11 mouse cellular contexts compared by ENCODE assay signal in genomic region chr1:189703156-189703555, GRCm38 (mm10). TPM values are rescaled to one million over a fixed set of nuclear protein-coding genes. Genes with fewer than 3 reads are reported as not detected.
DNase-seq lines count a peak whose midpoint lies in the region; ATAC-seq and TF ChIP-seq lines count a peak whose summit lies in the region.
"Had no signal": no experiment of that assay in that cellular context is flagged by ENCODE, and none has a peak within 500 bp of the region (broad histone marks: within the 10 kb centered on the region; RNA-seq: fewer than 3 reads in every experiment).

No protein-coding gene starts in this region.

- POLR2A ChIA-PET in Patski (lab: Charles Lee) = interaction anchor here (0.6 kb wide), 1 partner anchor 70 kb away, joined by 3 read pairs; no protein-coding TSS in a partner anchor

- 42% methylated on average over 7 of the region's 7 CpGs for WGBS in kidney, embryonic 16.5 days
- 48% methylated on average over 7 of the region's 7 CpGs for WGBS in forebrain, embryonic 10.5 days

- no peak overlapping the region for H3K4me3 ChIP-seq in kidney, embryonic 16.5 days (ENCODE audit: low read length)
- no peak overlapping the region for H3K4me3 ChIP-seq in forebrain, embryonic 10.5 days
- H3K4me3 ChIP-seq: limb, embryonic 10.5 days had no signal

- H3K36me3 ChIP-seq in kidney, embryonic 16.5 days (ENCODE audit: insufficient read depth, low read length) = no peaks in the 10 kb centered on the region
- no peaks in the 10 kb centered on the region for H3K36me3 ChIP-seq in forebrain, embryonic 10.5 days (replicated peaks)
- H3K36me3 ChIP-seq: limb, embryonic 10.5 days had no signal

- peaks cover 29% of the 10 kb centered on the region for H3K4me1 ChIP-seq in kidney, embryonic 16.5 days (ENCODE audit: insufficient read depth, low read length)
- peaks cover 12% of the 10 kb centered on the region for H3K4me1 ChIP-seq in forebrain, embryonic 10.5 days

- no peaks in the 10 kb centered on the region for H3K9me3 ChIP-seq in kidney, embryonic 16.5 days (ENCODE audit: low read length)
- H3K9me3 ChIP-seq in forebrain, embryonic 10.5 days = no peaks in the 10 kb centered on the region
- H3K9me3 ChIP-seq: limb, embryonic 10.5 days had no signal

- ATAC-seq in kidney, embryonic 16.5 days (ENCODE audit: low FRiP score, low TSS enrichment) = no peak
- ATAC-seq in Patski = no peak
- ATAC-seq in neutrophil, adult 5-6 weeks (ENCODE audit: extremely low read depth, insufficient number of reproducible peaks, low FRiP score, poor library complexity, severe bottlenecking) = peak; percentile 57; the same call in 1 of the 2 replicates

- in situ Hi-C loops in Patski (cut with MboI; ENCODE audit: low pct_unique_long_range_greater_than_20kb) = no loop called here

- H3K9ac ChIP-seq in kidney, embryonic 16.5 days (replicated peaks; ENCODE audit: low read length) = no peak overlapping the region

- H3K27me3 ChIP-seq in kidney, embryonic 16.5 days (ENCODE audit: insufficient read depth, low read length) = no peaks in the 10 kb centered on the region
- H3K27me3 ChIP-seq in Patski = no peaks in the 10 kb centered on the region
- peaks cover 14% of the 10 kb centered on the region for H3K27me3 ChIP-seq in forebrain, embryonic 10.5 days (ENCODE audit: poor library complexity, severe bottlenecking)

- H3K4me2 ChIP-seq in kidney, embryonic 16.5 days (replicated peaks; ENCODE audit: low read depth, low read length) = no peak overlapping the region
- H3K4me2 ChIP-seq: heart, embryonic 11.5 days had no signal

- TF ChIP-seq CTCF in Patski (IDR thresholded peaks at IDR 0.05) = peak; percentile 69

- no peak overlapping the region for H3K27ac ChIP-seq in kidney, embryonic 16.5 days (ENCODE audit: low read length)
- no peak overlapping the region for H3K27ac ChIP-seq in forebrain, embryonic 10.5 days
- H3K27ac ChIP-seq: limb, embryonic 10.5 days had no signal

- CTCF ChIA-PET in Patski (lab: Charles Lee) = interaction anchor here (1.0 to 3.3 kb wide), 5 partner anchors 24 to 177 kb away, joined by 3 to 10 read pairs (median 5); partner anchors contain the start of gene Ptpn14

- DNase-seq in kidney, postnatal 14 days = peak; percentile 34
- DNase-seq in B cell, adult 2 months = peak; percentile 37 to 51
- DNase-seq in Patski (ENCODE audit: low read depth, low spot score) = no peak
- DNase-seq in yolk sac, embryonic 10.5 days (ENCODE audit: low spot score) = no peak
- DNase-seq in forebrain, embryonic 10.5 days (ENCODE audit: extremely low spot score, low spot score) = no peak
- no peak for DNase-seq in adrenal gland, adult 18-20 months (ENCODE audit: low spot score in 2 of 2)
- DNase-seq: cerebellum, adult 11-12 months had no signal

RNA-seq across cellular contexts. Expression of gene Cenpf, which starts 15.3 kb away (rescaled TPM):
- 65.4 and 87.1 TPM in 2 replicates for polyA plus RNA-seq in kidney, embryonic 16.5 days (2015; fragmentation: Nextera tagmentation; extraction: Ambion mirVana)
- 26.1 TPM for polyA plus RNA-seq in Patski (2021)
- 0.12 and 0.23 TPM in 2 replicates for total RNA-seq in neutrophil, adult 5-6 weeks (2017)
- 131 and 136 TPM in 2 replicates for polyA plus RNA-seq in forebrain, embryonic 10.5 days (2016; fragmentation: Nextera tagmentation; extraction: Ambion mirVana)
- 1 to 10 TPM in 1 of 2 experiments, under 1 TPM in 1; 0.86 to 1.4 TPM for total RNA-seq in adrenal gland, adult 18-20 months (2021)

RNA-seq across cellular contexts. Expression of gene Ptpn14, which starts 24.9 kb away (rescaled TPM):
- polyA plus RNA-seq in kidney, embryonic 16.5 days (2015; fragmentation: Nextera tagmentation; extraction: Ambion mirVana) = 16.1 and 17.0 TPM in 2 replicates
- 56.8 TPM for polyA plus RNA-seq in Patski (2021)
- total RNA-seq in neutrophil, adult 5-6 weeks (2017) = 1.3 and 1.5 TPM in 2 replicates
- polyA plus RNA-seq in forebrain, embryonic 10.5 days (2016; fragmentation: Nextera tagmentation; extraction: Ambion mirVana) = 4.9 and 5.6 TPM in 2 replicates
- 10 to 100 TPM; 13.5 to 19.8 TPM for total RNA-seq in adrenal gland, adult 18-20 months (2021)

Comparison
In these comparisons a context has a peak if more than half of its experiments do, and no peak if none do; other contexts are left out.
1. DNase-seq: peak in kidney, postnatal 14 days (single experiment) and B cell, adult 2 months (2 of 2); none in Patski (single experiment), yolk sac, embryonic 10.5 days (single experiment), forebrain, embryonic 10.5 days (single experiment) and adrenal gland, adult 18-20 months (0 of 2).